Mouse (Mus musculus): ENCODE results near the gene Plxnc1. TPM values are rescaled to one million over a fixed set of nuclear protein-coding genes. Genes with fewer than 3 reads are reported as not detected.

Gene Plxnc1
- polyA plus RNA-seq, 1 experiment from 2014 or later, result 3.9 TPM

DNA sequence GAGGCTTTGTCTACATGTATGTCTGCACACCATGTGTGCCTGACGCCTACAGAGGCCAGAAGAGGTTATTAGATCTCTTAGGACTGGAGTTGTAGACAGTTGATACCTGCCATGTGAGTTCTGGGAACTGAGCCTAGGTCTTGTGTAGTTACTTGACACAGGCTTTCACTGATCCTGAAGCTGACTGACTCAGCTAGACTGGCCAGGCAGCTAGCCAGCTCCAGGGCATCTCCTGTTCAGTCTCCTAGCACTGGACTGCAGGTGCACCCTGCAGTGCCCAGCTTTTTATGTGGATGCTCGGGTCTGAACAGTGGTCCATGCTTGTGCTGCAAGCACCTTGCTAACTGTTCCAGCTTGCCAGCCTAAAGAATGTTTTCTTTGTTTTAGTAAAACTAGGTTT is 197.6 kb downstream of the Plxnc1 start:
- Histone ChIP-seq H3K4me1 (ENCODE audit: control insufficient read depth, insufficient read depth, low read length) (no peaks in the 10 kb centered on the region), H3K9me3 (ENCODE audit: control insufficient read depth, low read length) (no peaks in the 10 kb centered on the region), H3K9ac (ENCODE audit: low read depth, low read length) (no peak overlapping the region), H3K4me2 (replicated peaks; ENCODE audit: low read depth, low read length) (no peak overlapping the region), H3K27ac (ENCODE audit: low read depth, low read length) (no peak overlapping the region), H3K27me3 (ENCODE audit: control insufficient read depth, insufficient read depth, low read length) (no peaks in the 10 kb centered on the region), H3K36me3 (ENCODE audit: control insufficient read depth, insufficient read depth, low read length) (peaks cover 4% of the 10 kb centered on the region; the same call in 1 of the 2 replicates), H3K4me3 (ENCODE audit: low read length) (no peak overlapping the region)
- ATAC-seq (ENCODE audit: low FRiP score, low TSS enrichment), result no peak
- WGBS, result 85% methylated on average over 2 of the region's 2 CpGs

DNA sequence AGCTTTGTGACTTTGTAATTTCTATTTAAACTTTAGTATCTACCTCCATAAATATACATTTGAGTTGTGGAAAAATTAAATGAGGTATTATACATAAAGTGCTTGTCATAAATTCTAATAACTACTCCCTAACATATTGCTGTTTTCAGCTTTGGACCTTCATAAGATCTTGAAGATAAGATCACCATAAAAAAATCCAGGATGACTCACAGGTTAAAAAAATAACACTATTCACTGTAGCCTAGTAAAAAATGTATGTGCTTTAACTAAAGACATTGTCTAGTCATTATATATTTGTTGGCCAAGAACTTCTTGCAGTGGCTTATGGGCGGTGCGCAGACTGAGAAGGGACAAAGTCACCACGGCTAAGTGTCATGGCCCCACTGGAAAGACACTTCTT is 203.2 kb downstream of the Plxnc1 start:
- WGBS, result 92% methylated on average over 3 of the region's 3 CpGs
- no peaks in the 10 kb centered on the region for H3K36me3 ChIP-seq (ENCODE audit: control insufficient read depth, insufficient read depth, low read length)
- no peak for ATAC-seq (ENCODE audit: low FRiP score, low TSS enrichment)

More for the DNA sequence above, 203.2 kb downstream of the Plxnc1 start:
- Histone ChIP-seq H3K4me1 (ENCODE audit: control insufficient read depth, insufficient read depth, low read length) (no peaks in the 10 kb centered on the region), H3K27ac (ENCODE audit: low read depth, low read length) (no peak overlapping the region), H3K9ac (ENCODE audit: low read depth, low read length) (no peak overlapping the region), H3K27me3 (ENCODE audit: control insufficient read depth, insufficient read depth, low read length) (no peaks in the 10 kb centered on the region), H3K4me2 (replicated peaks; ENCODE audit: low read depth, low read length) (no peak overlapping the region), H3K9me3 (ENCODE audit: control insufficient read depth, low read length) (no peaks in the 10 kb centered on the region), H3K4me3 (ENCODE audit: low read length) (no peak overlapping the region)

Measured in kidney, embryonic 14.5 days (tissue).